Mouse (Mus musculus): Measurements from ENCODE around the gene Mxi1.

GRCm38 (mm10) chr19:53366057-53366775 is 55.9 kb downstream of the Mxi1 start:
- TF ChIP-seq POLR2A (IDR thresholded peaks at IDR 0.05; ENCODE audit: borderline replicate concordance, extremely low read depth, low read depth, low read length) (no peak), CTCF (IDR thresholded peaks at IDR 0.05; ENCODE audit: insufficient read depth, low read length) (no peak)

Data from lung, adult 2 months (tissue).